Mouse (Mus musculus): ENCODE results near the gene Wbp1. TPM values are rescaled to one million over a fixed set of nuclear protein-coding genes. Genes with fewer than 3 reads are reported as not detected.

The Wbp1 gene
- 88.2 and 93.1 TPM in 2 replicates for polyA plus RNA-seq (2012; rRNA removed)

DNA sequence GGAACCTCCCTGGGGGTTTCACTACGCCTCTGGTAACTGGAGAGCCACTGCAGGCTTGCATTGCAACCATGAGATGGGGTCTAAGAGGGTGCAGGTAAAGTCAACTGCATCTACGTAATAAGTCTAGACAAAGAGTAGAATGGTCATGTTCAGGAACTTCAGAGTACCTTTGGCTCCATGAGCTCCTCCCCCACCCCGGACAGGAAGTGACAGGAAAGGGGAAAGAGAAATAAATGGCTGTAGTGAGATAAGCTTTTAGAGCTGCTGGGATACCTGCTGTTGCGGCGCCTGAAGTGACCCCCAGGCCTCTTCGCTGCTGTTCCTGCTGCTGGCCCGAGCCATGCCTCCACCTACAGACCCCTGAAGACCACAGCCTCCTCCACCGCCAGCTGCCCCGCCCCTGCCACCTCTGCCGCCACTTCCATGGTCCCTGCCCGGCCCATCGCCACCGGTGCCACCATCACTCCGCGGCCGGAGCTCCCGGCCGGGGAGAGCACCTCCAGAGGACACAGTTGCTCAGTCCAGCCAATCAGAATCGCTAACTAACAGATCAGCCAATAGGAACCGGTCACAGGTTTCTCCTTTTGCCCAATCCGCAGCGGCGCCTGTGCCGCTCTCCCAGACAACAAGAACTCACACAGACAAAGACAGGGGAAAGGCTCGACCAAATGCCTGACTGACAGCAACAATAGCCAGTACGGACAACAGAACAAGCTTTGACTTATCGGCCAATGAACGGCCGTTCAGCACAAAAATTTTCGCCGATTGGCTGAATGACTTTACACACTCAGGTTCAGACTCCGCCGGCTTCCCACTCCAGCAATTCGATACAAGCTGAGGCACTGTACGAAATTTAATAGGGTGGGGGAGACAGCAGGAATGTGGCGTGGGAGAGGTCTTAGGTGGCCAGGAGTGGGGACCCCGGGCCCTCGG lies at the start of gene Wbp1:
Gene Wbp1 (minus strand): TSS at position 630 of the 933 bp plus-strand sequence.
- H3K4me3 ChIP-seq (replicated peaks; ENCODE audit: insufficient read depth, low read depth, low read length): peak within 1 kb of the TSS; percentile 81
- DNase-seq: peak; percentile 92 to 99
- TF ChIP-seq CTCF (IDR thresholded peaks at IDR 0.05; ENCODE audit: borderline replicate concordance, insufficient read depth, low read depth, low read length) (no peak), POLR2A (IDR thresholded peaks at IDR 0.05; ENCODE audit: borderline replicate concordance, insufficient read depth, low read length) (peak; percentile 70)
- under 1% methylated on average over 38 of the region's 38 CpGs for WGBS
- peaks cover 11% of the 10 kb centered on the region for H3K4me1 ChIP-seq (ENCODE audit: control insufficient read depth, insufficient read depth, low read length)
- H3K27ac ChIP-seq (ENCODE audit: insufficient read depth, low read length): peak within 1 kb of the TSS; percentile 59
- H3K27me3 ChIP-seq (ENCODE audit: control insufficient read depth, insufficient read depth, low read length): no peaks in the 10 kb centered on the region

DNA sequence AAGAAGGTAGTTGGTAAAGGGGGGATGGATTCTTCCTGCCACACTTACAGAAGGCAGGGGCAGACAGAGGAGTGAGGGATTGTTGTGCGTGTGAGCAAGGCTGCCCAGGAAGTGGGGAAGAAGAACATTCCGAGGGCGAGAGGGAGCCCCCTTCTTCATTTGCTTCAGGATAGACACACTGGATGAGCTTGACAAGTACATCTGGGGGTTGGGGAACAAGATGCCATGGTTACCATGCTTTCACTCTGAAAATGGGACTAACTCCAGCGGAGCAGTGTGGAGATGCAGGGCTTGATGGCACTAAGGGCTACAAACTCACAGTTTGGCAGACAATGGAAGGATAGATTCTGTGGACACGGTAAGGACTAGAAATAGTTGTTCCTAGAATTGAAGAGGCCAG lies 49.7 kb upstream of the Wbp1 start:
- Histone ChIP-seq H3K27me3 (ENCODE audit: control insufficient read depth, insufficient read depth, low read length) (no peaks in the 10 kb centered on the region), H3K4me3 (replicated peaks; ENCODE audit: insufficient read depth, low read depth, low read length) (no peak overlapping the region), H3K4me1 (ENCODE audit: control insufficient read depth, insufficient read depth, low read length) (peaks cover 32% of the 10 kb centered on the region), H3K27ac (ENCODE audit: insufficient read depth, low read length) (no peak overlapping the region)
- DNase-seq: no peak
- WGBS: 50% methylated on average over 5 of the region's 5 CpGs
- TF ChIP-seq POLR2A (IDR thresholded peaks at IDR 0.05; ENCODE audit: borderline replicate concordance, insufficient read depth, low read length) (no peak), CTCF (IDR thresholded peaks at IDR 0.05; ENCODE audit: borderline replicate concordance, insufficient read depth, low read depth, low read length) (no peak)

DNA sequence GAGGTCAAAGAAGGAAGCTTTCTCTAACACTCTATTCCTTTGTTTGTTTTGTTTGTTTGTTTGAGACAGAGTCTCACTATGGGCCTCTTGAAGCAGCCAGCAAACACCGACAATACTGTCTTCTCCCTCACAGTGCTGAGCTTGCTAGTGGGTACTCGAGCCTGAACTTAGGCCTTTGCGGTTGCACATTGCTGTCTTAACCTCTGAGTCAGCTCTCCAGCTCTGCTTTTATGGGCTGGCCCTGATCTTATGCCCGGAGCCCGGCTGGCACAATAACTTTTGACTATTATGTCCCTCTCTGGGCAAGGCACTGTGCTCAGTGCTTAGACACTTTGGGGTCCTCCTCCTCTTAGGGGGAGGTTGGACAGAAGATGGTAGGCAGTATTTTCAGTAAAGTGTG lies 48.5 kb upstream of the Wbp1 start:
- Histone ChIP-seq H3K4me1 (ENCODE audit: control insufficient read depth, insufficient read depth, low read length) (peaks cover 28% of the 10 kb centered on the region), H3K4me3 (replicated peaks; ENCODE audit: insufficient read depth, low read depth, low read length) (no peak overlapping the region), H3K27me3 (ENCODE audit: control insufficient read depth, insufficient read depth, low read length) (no peaks in the 10 kb centered on the region), H3K27ac (ENCODE audit: insufficient read depth, low read length) (no peak overlapping the region)
- DNase-seq: no peak
- TF ChIP-seq POLR2A (IDR thresholded peaks at IDR 0.05; ENCODE audit: borderline replicate concordance, insufficient read depth, low read length) (no peak), CTCF (IDR thresholded peaks at IDR 0.05; ENCODE audit: borderline replicate concordance, insufficient read depth, low read depth, low read length) (no peak)
- 68% methylated on average over 5 of the region's 5 CpGs for WGBS

DNA sequence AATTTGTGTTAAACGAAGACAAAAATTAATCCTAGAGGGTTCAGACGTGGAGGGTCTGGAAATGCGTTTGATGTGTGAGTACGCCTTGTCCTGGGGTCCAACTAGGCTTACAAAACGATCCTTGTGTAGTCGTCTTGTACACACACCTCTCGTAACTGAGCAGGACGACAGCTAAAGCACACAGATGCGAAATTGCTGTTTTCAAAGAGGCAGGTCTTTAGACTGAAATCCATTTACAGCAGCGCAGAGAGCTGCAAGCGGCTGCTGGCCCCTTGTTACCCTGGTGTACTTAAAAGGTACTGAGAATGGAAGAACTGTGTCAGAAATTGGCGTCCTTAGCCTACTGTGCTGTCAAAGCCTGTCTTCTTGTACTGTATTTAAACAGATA lies 44.9 kb upstream of the Wbp1 start:
- WGBS: under 1% methylated on average over 12 of the region's 12 CpGs
- no peaks in the 10 kb centered on the region for H3K27me3 ChIP-seq (ENCODE audit: control insufficient read depth, insufficient read depth, low read length)
- H3K4me3 ChIP-seq (replicated peaks; ENCODE audit: insufficient read depth, low read depth, low read length): peak overlapping the region; percentile 66
- peaks cover 17% of the 10 kb centered on the region; the same call in 1 of the 2 replicates for H3K4me1 ChIP-seq (ENCODE audit: control insufficient read depth, insufficient read depth, low read length)
- TF ChIP-seq CTCF (IDR thresholded peaks at IDR 0.05; ENCODE audit: borderline replicate concordance, insufficient read depth, low read depth, low read length) (no peak), POLR2A (IDR thresholded peaks at IDR 0.05; ENCODE audit: borderline replicate concordance, insufficient read depth, low read length) (no peak)
- H3K27ac ChIP-seq (ENCODE audit: insufficient read depth, low read length): peak overlapping the region; percentile 16; the same call in 1 of the 2 replicates
- no peak for DNase-seq

DNA sequence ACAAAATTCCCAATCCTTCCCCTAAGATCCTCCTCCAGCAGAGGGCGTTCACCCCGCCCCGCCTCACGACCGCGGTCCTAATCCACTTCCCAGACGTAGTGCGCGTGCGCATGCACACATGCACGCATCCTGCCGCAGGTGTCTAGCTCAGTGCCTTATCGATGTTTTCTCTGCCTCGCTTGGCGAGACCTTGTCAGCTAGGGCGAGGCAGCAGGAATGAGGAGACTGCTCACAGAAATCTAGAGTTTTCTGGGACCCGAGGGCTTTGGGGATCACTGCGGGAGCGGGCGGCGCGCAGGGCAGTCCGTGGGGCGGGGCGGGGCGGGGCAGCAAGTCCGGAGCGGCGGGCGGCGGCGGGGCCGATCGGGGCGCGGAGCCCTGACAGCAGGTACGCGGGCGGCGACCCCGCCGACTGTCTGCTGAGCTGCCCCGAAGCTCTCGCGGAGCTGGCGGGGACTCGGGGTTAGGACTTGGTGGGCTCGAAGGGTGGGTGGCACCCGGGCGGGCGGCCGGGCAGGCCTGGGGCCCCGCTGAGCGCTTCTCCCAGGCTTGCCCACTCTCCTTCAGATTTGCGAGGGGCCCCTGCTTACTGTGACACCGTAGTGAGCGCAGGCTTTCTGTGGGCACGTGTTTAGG lies 44.4 kb upstream of the Wbp1 start, which contains the start of gene Dctn1:
Gene Dctn1 (plus strand): TSS at position 314 of the 636 bp plus-strand sequence.
- TF ChIP-seq POLR2A (IDR thresholded peaks at IDR 0.05; ENCODE audit: borderline replicate concordance, insufficient read depth, low read length) (peak; percentile 57), CTCF (IDR thresholded peaks at IDR 0.05; ENCODE audit: borderline replicate concordance, insufficient read depth, low read depth, low read length) (peak; percentile 71; the same call in 1 of the 2 replicates)
- peak; percentile 94 to 97 for DNase-seq
- peaks cover 13% of the 10 kb centered on the region; the same call in 1 of the 2 replicates for H3K4me1 ChIP-seq (ENCODE audit: control insufficient read depth, insufficient read depth, low read length)
- no peaks in the 10 kb centered on the region for H3K27me3 ChIP-seq (ENCODE audit: control insufficient read depth, insufficient read depth, low read length)
- peak within 1 kb of the TSS; percentile 84 for H3K27ac ChIP-seq (ENCODE audit: insufficient read depth, low read length)
- WGBS: under 1% methylated on average over 58 of the region's 58 CpGs
- peak within 1 kb of the TSS; percentile 66 for H3K4me3 ChIP-seq (replicated peaks; ENCODE audit: insufficient read depth, low read depth, low read length)

DNA sequence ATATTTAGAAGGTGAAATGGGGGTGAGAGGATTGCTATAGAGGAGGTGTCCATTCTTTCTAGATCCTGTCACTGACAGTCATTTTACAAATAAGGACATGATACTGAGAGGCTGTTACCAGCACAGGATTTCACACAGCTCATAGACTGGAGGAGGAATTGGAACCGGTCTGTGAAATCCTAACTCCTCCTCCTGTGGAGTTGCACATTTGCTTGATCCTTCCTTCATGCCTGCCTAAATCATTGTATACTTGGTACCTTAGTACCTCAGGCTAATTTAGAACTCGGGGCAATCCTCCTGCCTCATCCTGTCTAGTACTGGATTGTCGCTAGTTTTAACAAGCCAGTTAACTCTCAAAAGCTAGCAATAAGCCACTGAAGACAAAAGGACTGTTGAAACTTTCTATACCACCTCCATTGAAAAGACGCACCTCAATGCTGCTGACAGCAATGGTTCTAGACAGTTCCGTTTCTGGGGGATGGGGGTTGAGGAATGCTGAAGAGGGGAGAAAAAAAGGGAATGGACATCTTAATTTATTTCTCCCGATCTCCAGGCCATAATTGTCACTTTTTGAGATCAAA lies 43.8 kb upstream of the Wbp1 start:
- H3K27me3 ChIP-seq (ENCODE audit: control insufficient read depth, insufficient read depth, low read length): no peaks in the 10 kb centered on the region
- no peak overlapping the region; the same call in 1 of the 2 replicates for H3K27ac ChIP-seq (ENCODE audit: insufficient read depth, low read length)
- H3K4me1 ChIP-seq (ENCODE audit: control insufficient read depth, insufficient read depth, low read length): peaks cover 13% of the 10 kb centered on the region; the same call in 1 of the 2 replicates
- no peak for TF ChIP-seq CTCF (IDR thresholded peaks at IDR 0.05; ENCODE audit: borderline replicate concordance, insufficient read depth, low read depth, low read length)
- TF ChIP-seq POLR2A (IDR thresholded peaks at IDR 0.05; ENCODE audit: borderline replicate concordance, insufficient read depth, low read length): no peak
- 1% methylated on average over 6 of the region's 6 CpGs for WGBS
- H3K4me3 ChIP-seq (replicated peaks; ENCODE audit: insufficient read depth, low read depth, low read length): peak overlapping the region; percentile 49
- DNase-seq: no peak

DNA sequence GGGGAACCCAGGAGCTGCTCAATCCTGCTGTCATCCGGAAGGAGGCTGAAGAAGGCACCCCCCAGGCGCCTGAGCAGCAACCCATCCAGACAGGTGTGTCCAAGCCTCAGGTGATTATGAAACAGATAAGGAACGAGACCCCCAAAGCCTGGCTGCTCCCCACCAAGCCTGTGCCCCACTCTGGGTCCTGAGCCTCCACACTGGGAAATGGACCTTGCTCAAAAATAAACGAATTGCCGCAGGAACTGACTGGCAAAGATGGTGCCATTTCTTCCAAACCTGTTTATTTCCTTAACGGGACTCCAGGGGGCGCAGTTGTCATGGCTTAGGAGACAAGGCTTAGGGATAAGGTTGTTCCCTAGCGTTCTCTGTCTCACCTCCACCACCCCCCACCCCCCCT lies 41.3 kb upstream of the Wbp1 start:
- peak overlapping the region; percentile 59 for H3K4me3 ChIP-seq (replicated peaks; ENCODE audit: insufficient read depth, low read depth, low read length)
- no peaks in the 10 kb centered on the region for H3K27me3 ChIP-seq (ENCODE audit: control insufficient read depth, insufficient read depth, low read length)
- 0 out of 2 replicates have a peak, but pooled peaks cover 9% of the 10 kb centered on the region for H3K4me1 ChIP-seq (ENCODE audit: control insufficient read depth, insufficient read depth, low read length)
- 3% methylated on average over 8 of the region's 8 CpGs for WGBS
- H3K27ac ChIP-seq (ENCODE audit: insufficient read depth, low read length): no peak overlapping the region
- peak; percentile 83 for TF ChIP-seq CTCF (IDR thresholded peaks at IDR 0.05; ENCODE audit: borderline replicate concordance, insufficient read depth, low read depth, low read length)
- no peak for TF ChIP-seq POLR2A (IDR thresholded peaks at IDR 0.05; ENCODE audit: borderline replicate concordance, insufficient read depth, low read length)
- peak; percentile 79 to 81 for DNase-seq
